Mouse (Mus musculus): ENCODE data around the gene Ndufa8. TPM values are rescaled to one million over a fixed set of nuclear protein-coding genes. Genes with fewer than 3 reads are reported as not detected.

Gene Ndufa8
- total RNA-seq, 2 experiments from 2014 or later, result 184 to 196 TPM

DNA sequence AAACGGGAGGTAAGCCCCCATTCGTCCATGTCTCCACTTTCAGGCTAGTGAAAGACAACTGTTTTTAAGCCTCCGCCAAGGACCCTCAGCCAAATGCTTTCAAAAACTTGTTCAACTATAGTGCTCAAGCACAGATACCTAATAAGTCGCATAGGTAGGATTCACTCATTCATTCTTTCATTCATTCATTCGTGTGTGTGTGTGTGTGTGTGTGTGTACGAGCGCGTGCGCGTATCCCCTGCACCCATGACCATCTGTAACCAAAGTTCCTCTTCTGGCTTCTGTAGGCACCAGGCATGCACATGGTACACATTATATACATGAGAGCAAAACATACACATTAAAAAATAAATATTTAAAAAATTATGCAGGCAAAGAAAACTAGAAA is 355 bp upstream of the Ndufa8 start:
- no peak for DNase-seq (ENCODE audit: low spot score in 2 of 2)

DNA sequence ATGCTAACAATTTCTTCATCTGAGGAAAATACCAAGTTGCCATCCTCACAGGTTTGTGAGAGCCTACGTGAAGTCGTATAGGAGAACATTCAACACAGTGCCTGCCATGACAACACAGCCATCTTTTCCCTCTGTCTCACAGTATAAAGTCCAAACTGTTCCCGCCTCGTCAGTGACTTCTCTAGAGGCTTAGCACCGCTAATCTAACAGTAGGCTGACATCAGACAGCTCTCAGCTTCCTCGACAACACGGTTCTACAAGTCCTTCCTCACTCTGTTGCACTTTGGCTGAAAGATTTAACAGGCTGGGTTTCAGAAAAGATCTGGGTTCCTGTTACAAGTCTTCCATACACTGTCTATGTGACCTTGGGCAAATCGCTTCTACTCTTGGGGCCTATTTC is 1.0 kb downstream of the Ndufa8 start:
- no peak for DNase-seq (ENCODE audit: low spot score in 2 of 2)

- DNase-seq (ENCODE audit: low spot score in 2 of 2), result no peak
Observed at GRCm38 (mm10) chr2:36040872-36041271, 8.3 kb downstream of the Ndufa8 start.

DNA sequence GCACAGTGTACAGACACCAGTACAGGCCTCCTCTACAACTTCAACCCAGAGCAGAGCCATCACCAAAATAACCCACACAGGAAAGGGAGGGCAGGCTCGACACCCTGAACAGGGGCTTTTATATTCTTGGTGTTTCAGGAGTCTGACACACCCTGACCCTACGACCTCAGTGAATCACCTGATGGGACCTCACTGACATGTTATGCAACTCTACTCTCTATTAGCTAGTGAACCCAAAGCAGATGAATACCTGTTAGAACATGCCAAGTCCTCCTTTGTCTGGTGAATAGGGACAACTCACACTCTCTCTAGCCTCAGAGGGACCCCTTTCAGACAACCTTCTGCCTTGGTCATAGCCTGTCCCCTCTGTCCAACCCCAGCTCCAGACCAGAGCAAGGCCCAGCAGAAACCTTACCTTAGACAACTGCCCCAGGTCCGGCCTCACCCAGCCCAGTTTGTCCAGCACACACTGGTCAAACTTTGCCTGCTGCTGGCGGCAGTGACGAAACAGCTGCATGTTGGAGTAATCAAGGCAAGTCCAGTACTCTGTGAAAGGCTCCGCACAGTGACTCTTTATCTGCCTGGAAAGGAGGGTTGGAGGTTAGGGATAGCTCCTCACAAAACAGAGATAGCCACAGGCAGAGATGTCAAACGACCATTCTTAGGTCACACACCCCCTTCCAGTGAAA is 9.8 kb downstream of the Ndufa8 start:
- no peak for DNase-seq (ENCODE audit: low spot score in 2 of 2)

GRCm38 (mm10) chr2:36035413-36036081 is 13.7 kb downstream of the Ndufa8 start:
- no peak for DNase-seq (ENCODE audit: low spot score in 2 of 2)

GRCm38 (mm10) chr2:36034898-36035297 is 14.3 kb downstream of the Ndufa8 start:
- DNase-seq (ENCODE audit: low spot score in 2 of 2), result no peak

DNA sequence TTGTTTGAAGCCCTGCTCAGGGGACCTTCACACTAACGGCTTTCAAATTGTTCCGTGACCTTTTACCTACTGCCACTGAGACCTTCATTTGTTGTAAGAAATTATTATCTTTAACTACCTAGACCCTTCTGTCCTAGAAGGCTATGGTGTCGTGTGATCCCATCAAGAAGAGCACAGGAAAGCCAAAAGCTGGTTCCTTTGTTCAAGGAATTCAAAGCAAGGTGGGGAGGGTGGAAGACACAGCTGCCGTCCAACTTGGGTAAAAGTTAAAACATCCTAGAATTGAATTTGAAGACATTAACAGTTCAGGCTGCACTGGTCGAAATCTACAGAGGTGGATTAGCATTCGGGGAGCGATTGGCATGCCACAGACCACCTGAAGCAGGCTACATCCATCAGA is 15.2 kb downstream of the Ndufa8 start:
- no peak for DNase-seq (ENCODE audit: low spot score in 2 of 2)

- DNase-seq (ENCODE audit: low spot score in 2 of 2), result no peak
Observed at GRCm38 (mm10) chr2:36032884-36033283, 16.3 kb downstream of the Ndufa8 start.

DNA sequence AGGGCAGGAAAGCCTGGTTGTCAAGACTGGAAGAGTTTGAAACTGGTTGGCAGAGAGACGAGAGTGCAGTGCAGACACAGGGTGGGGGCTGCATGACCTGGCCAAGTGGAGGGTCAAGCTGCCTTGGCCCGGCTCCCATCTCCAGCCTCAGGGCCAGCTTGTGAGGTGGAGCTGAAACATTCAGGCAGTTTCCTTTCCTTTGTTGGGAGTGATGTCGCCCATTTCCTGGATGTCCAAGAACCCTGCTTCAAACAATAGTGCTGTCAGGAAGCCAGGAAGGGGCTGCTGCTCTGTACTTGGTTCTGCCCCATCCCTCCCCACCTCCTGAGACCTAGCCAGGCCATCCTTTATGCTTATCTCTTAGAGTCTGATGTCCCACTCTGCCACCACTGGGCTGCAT is 25.9 kb downstream of the Ndufa8 start:
- DNase-seq (ENCODE audit: low spot score in 2 of 2), result no peak

- DNase-seq (ENCODE audit: low spot score in 2 of 2), result peak; percentile 49 to 61
Observed at GRCm38 (mm10) chr2:36021385-36022159, 27.6 kb downstream of the Ndufa8 start.

- no peak for DNase-seq (ENCODE audit: low spot score in 2 of 2)
Observed at GRCm38 (mm10) chr2:36013010-36013409, 36.2 kb downstream of the Ndufa8 start.

- no peak for DNase-seq (ENCODE audit: low spot score in 2 of 2)
Observed at GRCm38 (mm10) chr2:36011331-36011825, 37.8 kb downstream of the Ndufa8 start.

- no peak for DNase-seq (ENCODE audit: low spot score in 2 of 2)
Observed at GRCm38 (mm10) chr2:36010579-36010978, 38.6 kb downstream of the Ndufa8 start.

DNA sequence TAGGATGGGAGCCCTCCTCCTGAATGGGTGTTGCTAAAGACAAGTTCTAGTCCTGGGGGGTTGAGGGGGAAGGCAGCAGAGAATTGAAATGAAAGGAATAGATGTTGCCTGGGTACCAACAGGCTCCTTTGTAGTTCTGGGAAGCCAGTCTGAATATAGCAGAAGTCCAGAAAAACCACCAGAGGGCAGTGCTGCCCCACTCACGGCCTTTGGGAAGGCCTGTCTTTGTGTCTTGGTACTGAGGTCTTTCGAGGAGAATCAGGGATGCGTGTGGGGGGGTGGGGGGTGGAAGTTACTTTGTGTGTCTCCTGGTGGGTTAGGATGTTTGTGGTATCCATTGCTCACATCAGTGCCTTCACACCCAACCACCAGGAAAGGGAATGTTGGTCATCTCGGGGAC is 39.8 kb downstream of the Ndufa8 start:
- peak in 1 of 2 experiments; percentile 47 for DNase-seq (ENCODE audit: low spot score in 2 of 2)

GRCm38 (mm10) chr2:36008071-36008470 is 41.1 kb downstream of the Ndufa8 start:
- DNase-seq (ENCODE audit: low spot score in 2 of 2), result peak in 1 of 2 experiments; percentile 27

DNA sequence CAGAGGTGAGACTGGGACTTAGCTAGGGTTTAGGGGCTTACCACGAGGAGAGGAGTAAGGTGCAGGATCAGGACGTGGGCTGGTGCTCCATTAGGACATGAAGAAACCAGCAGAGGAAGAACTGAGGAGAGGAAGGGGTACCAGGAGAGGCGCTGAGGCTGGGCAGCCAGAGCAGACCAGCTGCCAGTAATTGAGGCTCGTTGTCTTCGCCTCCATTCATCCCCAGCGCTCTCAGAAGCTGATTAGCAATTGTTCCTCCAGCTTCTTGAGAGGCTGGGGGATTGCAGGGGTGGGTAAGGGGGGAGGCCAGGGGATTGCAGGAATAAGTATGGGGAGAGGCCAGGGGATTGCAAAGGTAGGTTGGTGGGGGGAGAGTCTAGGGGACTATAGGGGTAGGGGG is 47.0 kb downstream of the Ndufa8 start:
- no peak for DNase-seq (ENCODE audit: low spot score in 2 of 2)

DNA sequence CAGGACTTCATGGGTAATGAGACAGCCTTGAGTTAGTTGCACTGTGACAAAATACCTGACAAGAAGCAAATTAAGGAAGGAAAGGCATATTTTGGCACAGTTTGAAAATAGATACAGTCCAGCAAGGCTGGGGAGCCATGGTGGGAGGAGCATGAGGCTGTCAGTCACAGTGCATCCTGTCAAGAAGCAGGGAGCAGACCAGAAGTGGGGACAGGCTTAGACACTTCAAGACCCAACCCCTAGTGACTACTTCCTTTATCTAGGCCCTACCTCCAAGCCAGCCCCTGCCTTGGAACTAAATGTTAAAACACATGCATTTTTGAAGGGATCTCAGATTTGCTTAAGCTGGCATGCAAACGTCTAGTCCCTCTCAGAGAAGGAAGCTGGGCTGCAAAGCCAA is 48.8 kb downstream of the Ndufa8 start:
- no peak for DNase-seq (ENCODE audit: low spot score in 2 of 2)

- DNase-seq (ENCODE audit: low spot score in 2 of 2), result no peak
Observed at GRCm38 (mm10) chr2:35999212-35999611, 50.0 kb downstream of the Ndufa8 start.

- no peak for DNase-seq (ENCODE audit: low spot score in 2 of 2)
Observed at GRCm38 (mm10) chr2:35998416-35998815, 50.8 kb downstream of the Ndufa8 start.

- no peak for DNase-seq (ENCODE audit: low spot score in 2 of 2)
Observed at GRCm38 (mm10) chr2:35996753-35997152, 52.5 kb downstream of the Ndufa8 start.

DNA sequence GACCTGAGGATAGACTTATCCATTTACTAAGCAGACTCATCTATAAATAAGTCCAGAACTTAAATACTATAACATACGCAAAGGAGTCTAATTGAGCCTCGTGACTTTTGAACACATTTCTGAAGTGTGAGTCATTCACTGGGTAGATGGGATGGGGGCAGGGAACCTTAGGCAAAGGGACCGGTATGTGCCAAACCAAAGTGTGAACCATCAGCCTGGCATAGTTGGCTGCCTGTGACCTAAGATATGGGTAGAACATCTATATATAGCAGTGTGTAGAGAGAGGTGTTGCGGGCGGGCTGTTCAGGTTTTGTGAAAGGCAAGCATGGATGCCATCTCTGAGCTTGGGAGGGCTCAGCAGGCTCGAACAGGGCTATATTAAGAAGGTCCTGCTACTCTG is 54.9 kb downstream of the Ndufa8 start:
- no peak for DNase-seq (ENCODE audit: low spot score in 2 of 2)

GRCm38 (mm10) chr2:35993481-35993880 is 55.7 kb downstream of the Ndufa8 start:
- DNase-seq (ENCODE audit: low spot score in 2 of 2), result no peak

All from adrenal gland, postnatal 4 days (tissue).